Mouse (Mus musculus) mature B cell (primary cell): ENCODE measurements around the gene Cdc42ep4.

ENCODE experiments used
- in situ Hi-C: fragments of 300-500 bp; cut with MboI; formaldehyde crosslinking; loops from 2 replicates; pipeline ENCODE4 v1.14.3; 2019

The Cdc42ep4 gene

GRCm38 (mm10) chr11:113777878-113778464 lies 26.3 kb upstream of the Cdc42ep4 start:
- in situ Hi-C loops, result no loop called here

DNA sequence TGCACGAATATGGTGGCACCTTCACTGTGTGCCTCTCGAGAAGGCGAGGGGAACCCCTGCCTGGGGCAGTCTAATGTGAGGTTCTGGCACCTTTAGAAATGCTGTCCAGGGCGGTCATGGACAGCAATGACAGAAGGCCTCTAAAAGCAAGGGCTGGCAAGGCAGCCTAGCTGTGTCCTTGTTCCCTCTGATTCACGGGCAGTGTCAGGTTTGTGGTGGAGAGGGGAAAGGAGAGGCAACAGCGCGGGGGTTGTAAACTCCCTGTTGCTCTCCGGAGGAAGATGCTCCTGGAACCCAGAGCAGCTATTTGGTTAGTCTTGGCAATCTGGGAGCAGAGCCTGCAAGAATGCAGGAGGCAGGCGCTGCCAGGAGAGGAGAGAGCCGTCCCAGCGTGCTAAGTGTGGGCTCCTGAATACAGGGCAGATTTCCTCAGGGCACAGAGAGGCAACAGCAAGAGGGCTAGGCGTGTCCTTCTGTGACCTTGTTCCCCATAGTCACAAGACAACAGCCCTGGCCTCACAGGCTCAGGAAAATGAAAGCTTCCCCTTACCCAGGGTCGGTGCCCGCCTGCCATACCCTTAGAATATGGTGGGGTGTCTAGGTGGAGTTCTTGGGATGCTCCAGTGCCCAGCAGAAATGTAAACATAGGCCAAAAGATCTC lies 25.3 kb upstream of the Cdc42ep4 start:
- in situ Hi-C loops, result no loop called here

DNA sequence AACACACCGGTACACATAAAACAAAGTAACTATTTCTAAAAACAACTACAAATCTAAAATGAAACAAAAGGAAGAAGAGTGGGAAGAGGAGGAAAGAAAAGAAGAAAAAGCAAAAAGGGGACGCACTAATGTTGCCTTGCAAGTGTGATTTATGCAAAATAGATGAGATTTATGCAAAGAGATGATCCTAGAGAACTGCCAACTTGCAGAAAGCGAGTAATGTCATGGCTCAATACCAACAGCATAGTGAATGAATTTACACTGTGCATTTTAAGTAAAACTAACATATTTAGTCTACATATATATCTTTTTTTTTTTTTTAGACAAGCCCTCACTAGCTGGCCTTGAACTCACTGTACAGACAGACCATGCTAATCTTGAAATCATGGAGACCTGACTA lies 23.1 kb upstream of the Cdc42ep4 start:
- in situ Hi-C loops, result no loop called here

DNA sequence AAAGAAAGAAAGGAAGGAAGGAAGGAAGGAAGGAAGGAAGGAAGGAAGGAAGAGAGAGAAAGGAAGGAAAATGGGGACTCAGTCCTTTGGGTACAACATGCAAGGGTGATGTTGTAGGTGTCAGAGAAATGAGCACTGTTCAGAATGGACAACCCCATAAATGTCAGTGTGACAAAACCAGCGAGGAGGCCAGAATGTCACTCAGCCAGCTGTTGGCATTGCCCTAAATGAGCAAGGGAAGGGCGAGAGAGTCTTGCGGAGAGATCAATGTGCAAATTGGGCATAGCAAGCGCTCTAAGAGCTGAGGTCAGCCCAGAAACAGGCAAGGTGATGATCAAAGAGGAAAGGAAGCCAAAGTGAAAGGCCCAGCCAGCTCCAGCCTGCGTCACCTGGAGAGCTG lies 21.5 kb upstream of the Cdc42ep4 start:
- in situ Hi-C loops, result no loop called here

- in situ Hi-C loops, result no loop called here
These were observed 19.5 kb upstream of the Cdc42ep4 start for GRCm38 (mm10) chr11:113771187-113771586.

- in situ Hi-C loops, result no loop called here
These were observed 16.7 kb upstream of the Cdc42ep4 start for GRCm38 (mm10) chr11:113768356-113768755.

GRCm38 (mm10) chr11:113767285-113767684 lies 15.6 kb upstream of the Cdc42ep4 start:
- in situ Hi-C loops, result no loop called here

- in situ Hi-C loops, result no loop called here
These were observed 14.8 kb upstream of the Cdc42ep4 start for GRCm38 (mm10) chr11:113766284-113766985.

DNA sequence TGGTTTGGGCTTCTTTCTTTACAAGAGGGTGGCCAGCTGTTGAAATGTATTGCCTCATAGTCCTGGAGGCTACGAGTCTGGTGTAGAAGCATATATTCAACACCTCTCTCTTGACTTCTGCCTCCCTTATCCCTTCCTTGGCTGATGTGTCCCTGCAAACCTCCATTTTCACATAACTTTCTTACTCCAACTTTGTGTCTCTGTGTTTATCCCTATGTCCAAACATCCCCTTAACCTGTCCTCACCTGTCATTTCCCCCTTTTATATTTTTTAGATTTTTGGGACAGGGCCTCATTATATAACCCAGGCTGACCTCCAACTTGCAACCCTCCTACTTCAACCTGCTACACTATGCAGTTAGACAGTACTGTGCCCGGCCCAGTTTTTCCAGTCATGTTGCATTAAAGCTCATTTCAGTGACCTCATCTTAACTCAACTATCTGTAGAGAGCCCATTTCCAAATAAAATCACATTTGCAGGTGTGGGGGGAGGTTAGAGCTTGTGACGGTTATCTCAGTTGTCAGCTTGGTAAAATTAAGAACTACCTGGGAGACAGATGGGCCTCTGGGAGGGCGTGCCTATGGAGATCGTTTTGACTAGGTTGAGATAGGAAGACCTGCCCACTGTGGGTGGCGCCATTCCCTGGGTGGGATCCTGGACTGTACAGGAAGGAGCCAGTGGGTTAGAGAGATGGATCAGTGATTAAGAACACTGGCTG lies 12.6 kb upstream of the Cdc42ep4 start:
- in situ Hi-C loops, result no loop called here

DNA sequence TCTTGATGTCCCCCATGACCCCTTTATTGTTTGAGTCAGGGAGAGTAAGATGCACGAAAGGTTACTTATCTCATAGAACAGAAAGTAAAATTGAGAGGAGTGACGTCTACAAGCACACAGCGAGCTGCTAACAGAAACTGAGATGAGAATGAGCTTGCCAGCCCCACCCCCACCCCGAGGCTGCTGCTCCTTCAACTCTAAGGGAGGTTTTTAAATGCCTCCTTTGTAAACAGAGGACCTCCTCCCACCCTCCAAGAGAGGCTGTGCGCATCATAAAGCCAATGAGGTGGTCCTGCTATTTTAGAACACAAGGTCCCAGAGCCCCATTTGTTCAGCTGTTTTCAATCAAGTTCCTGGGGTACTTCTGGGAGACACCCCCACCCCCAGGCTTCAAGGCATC lies 11.8 kb upstream of the Cdc42ep4 start:
- in situ Hi-C loops, result no loop called here

DNA sequence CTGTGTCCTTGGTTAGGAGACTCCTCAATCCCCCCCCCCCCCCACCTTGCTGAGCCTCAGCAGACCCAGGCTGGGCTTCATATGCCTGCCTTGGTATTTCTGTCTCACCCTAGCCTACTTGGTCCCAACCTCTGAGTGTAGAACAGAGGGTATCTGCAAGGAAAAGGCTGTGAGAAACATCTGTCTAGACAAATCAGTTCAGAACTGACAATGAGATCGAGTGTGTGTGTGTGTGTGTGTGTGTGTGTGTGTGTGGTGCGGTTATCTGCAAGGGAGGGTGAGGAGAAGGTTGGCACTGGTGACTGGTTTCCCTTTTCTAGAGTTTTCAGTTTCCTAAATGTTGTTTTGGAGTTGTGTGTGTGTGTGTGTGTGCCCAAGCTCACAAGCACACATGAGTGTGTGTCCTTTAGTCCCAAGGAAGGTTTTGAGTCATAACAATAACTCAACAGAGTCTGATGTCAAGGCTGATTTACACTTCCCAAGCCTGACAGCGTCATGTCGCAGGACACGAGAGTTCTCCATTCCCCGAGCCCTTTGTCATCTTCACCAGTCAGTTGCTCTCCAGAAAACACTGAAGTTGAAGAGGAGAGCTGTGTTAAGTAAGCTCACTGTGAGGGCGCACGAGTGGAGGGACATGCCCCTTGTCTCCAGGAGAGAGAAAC lies 10.6 kb upstream of the Cdc42ep4 start:
- in situ Hi-C loops, result no loop called here

- in situ Hi-C loops, result no loop called here
These were observed 10.0 kb upstream of the Cdc42ep4 start for GRCm38 (mm10) chr11:113761646-113762045.

GRCm38 (mm10) chr11:113760476-113760875 lies 8.8 kb upstream of the Cdc42ep4 start:
- in situ Hi-C loops, result no loop called here

GRCm38 (mm10) chr11:113758851-113759250 lies 7.2 kb upstream of the Cdc42ep4 start:
- in situ Hi-C loops, result no loop called here

- in situ Hi-C loops, result no loop called here
These were observed 4.9 kb upstream of the Cdc42ep4 start for GRCm38 (mm10) chr11:113756578-113756977.

GRCm38 (mm10) chr11:113755878-113756277 lies 4.2 kb upstream of the Cdc42ep4 start:
- in situ Hi-C loops, result no loop called here

GRCm38 (mm10) chr11:113754845-113755244 lies 3.2 kb upstream of the Cdc42ep4 start:
- in situ Hi-C loops, result no loop called here

GRCm38 (mm10) chr11:113752685-113753430 lies 1.2 kb upstream of the Cdc42ep4 start:
- in situ Hi-C loops, result no loop called here

GRCm38 (mm10) chr11:113752158-113752661 lies 529 bp upstream of the Cdc42ep4 start:
- in situ Hi-C loops, result no loop called here

DNA sequence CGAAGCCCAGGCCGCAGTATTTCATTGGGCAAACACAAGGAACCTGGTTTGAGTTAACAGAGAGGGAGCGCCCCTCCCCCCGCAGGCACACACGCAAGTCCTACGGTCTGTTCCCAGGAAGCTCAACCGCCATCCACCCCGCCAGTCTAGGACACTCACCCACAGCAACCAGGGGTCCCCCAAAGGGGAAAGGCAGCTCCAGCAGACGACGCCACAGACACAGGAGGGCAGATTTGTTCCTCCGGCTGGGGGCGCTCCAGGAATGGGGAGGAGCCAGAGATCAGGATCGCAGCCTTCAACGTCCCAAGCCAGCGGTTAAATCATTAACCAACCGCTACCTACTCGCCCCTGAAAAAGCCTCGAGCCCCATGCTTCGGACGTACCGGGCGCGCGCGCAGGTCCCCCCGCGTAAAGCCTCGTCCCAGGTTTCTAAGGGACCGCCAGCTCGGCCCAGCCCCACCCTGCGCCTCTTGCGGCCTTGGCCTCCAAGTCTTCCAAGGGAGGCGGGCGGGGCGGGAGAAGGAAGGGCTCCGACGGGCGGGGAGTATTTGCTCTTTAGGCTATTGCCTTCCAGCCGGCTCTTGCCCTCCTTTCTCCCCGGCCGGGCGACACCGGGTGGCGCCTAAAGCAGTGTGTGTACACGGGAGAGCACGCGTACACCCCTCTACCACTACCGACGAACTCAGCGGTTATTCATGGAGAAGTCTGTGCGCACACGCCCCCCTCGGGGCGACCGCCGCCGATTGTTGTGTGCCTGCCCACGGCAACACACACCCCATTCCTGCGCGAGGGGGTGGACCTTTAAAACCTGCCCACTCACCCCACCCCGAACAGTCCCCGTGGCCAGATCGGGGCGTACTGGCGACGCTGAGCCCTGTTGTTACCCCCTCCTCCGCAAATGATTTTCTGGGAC lies 854 bp downstream of the Cdc42ep4 start:
- in situ Hi-C loops, result no loop called here
